Mouse (Mus musculus) hindbrain, embryonic 11.5 days (tissue): ENCODE data around the gene Slc39a1. TPM values are rescaled to one million over a fixed set of nuclear protein-coding genes. Genes with fewer than 3 reads are reported as not detected.

Experiments
- ATAC-seq: fragments of 200-750 bp; cut with Nextera tagmentation; 2 replicates; pipeline ENCODE4 v1.8.0; 2017; ENCODE audit warnings: mild to moderate bottlenecking, moderate TSS enrichment, moderate library complexity; ENCODE audit not compliant: low FRiP score
- DNase-seq: peaks from one replicate; pipeline ENCODE4 v3.0.0-alpha.2; 2015; ENCODE audit warnings: low spot score
- H3K27ac ChIP-seq: fragments of 300-500 bp; sonication (generic); 2 replicates; pipeline ENCODE4 v1.5.1; 2014; ENCODE audit warnings: mild to moderate bottlenecking, low read depth, low read length
- H3K27me3 ChIP-seq: fragments of 300-500 bp; sonication (generic); 2 replicates; pipeline ENCODE4 v1.6.1; 2014; ENCODE audit warnings: mild to moderate bottlenecking, low read length, moderate library complexity, mixed read lengths; ENCODE audit not compliant: control insufficient read depth, insufficient read depth
- H3K36me3 ChIP-seq: fragments of 300-500 bp; sonication (generic); 2 replicates; pipeline ENCODE4 v1.6.1; 2014; ENCODE audit warnings: mild to moderate bottlenecking, low read length, moderate library complexity, mixed read lengths; ENCODE audit not compliant: control insufficient read depth, insufficient read depth
- H3K4me1 ChIP-seq: fragments of 300-500 bp; sonication (generic); replicated peaks from 2 replicates; pipeline ENCODE4 v1.6.1; 2014; ENCODE audit warnings: low read length, mixed read lengths; ENCODE audit not compliant: control insufficient read depth, insufficient read depth
- H3K4me2 ChIP-seq: fragments of 300-500 bp; sonication (generic); replicated peaks from 2 replicates; pipeline ENCODE4 v1.6.1; 2014; ENCODE audit warnings: mild to moderate bottlenecking, low read depth, low read length
- H3K4me3 ChIP-seq: fragments of 300-500 bp; sonication (generic); 2 replicates; pipeline ENCODE4 v1.5.1; 2014; ENCODE audit warnings: low read depth, low read length
- H3K9ac ChIP-seq: fragments of 300-500 bp; sonication (generic); 2 replicates; pipeline ENCODE4 v1.6.1; 2014; ENCODE audit warnings: low read depth, low read length
- H3K9me3 ChIP-seq: fragments of 300-500 bp; sonication (generic); 2 replicates; pipeline ENCODE4 v1.6.1; 2016; ENCODE audit warnings: low read length; ENCODE audit not compliant: control insufficient read depth
- WGBS: fragments of 180-500 bp; shearing (Covaris S2); extraction: QIAGEN DNeasy Blood & Tissue Kit; methylation state at CpG from one replicate; pipeline ENCODE4 v1.1.7; 2014; 5-methylcytosine and 5-hydroxymethylcytosine counted together
- polyA plus RNA-seq: library from polyadenylated mRNA; unstranded; fragments of >200 nt; fragmentation: Nextera tagmentation; extraction: Ambion mirVana; gene quantifications from 2 replicates; pipeline ENCODE4 v1.2.1, GENCODE M21; 2014

The Slc39a1 gene
- polyA plus RNA-seq, 1 experiment from 2014 or later, result 55.3 TPM

GRCm38 (mm10) chr3:90255784-90256353 lies 7.9 kb downstream of the Slc39a1 start:
- Histone ChIP-seq H3K9me3 (no peaks in the 10 kb centered on the region), H3K27ac (no peak overlapping the region), H3K4me1 (peaks cover 5% of the 10 kb centered on the region), H3K4me2 (no peak overlapping the region), H3K36me3 (peaks cover 10% of the 10 kb centered on the region; the same call in 1 of the 2 replicates), H3K9ac (no peak overlapping the region), H3K27me3 (no peaks in the 10 kb centered on the region), H3K4me3 (no peak overlapping the region)
- 93% methylated on average over 14 of the region's 14 CpGs for WGBS
- DNase-seq (no peak), ATAC-seq (no peak)

- Histone ChIP-seq H3K9me3 (no peaks in the 10 kb centered on the region), H3K4me1 (peaks cover 5% of the 10 kb centered on the region), H3K4me3 (no peak overlapping the region), H3K27me3 (no peaks in the 10 kb centered on the region), H3K27ac (no peak overlapping the region), H3K4me2 (no peak overlapping the region), H3K9ac (no peak overlapping the region), H3K36me3 (peaks cover 10% of the 10 kb centered on the region; the same call in 1 of the 2 replicates)
- WGBS, result 92% methylated on average over 19 of the region's 19 CpGs
- ATAC-seq (no peak), DNase-seq (no peak)
Observed at GRCm38 (mm10) chr3:90256731-90257530, 9.0 kb downstream of the Slc39a1 start.

- Histone ChIP-seq H3K9me3 (no peaks in the 10 kb centered on the region), H3K27ac (no peak overlapping the region), H3K9ac (no peak overlapping the region), H3K4me2 (no peak overlapping the region), H3K4me3 (no peak overlapping the region), H3K36me3 (peaks cover 10% of the 10 kb centered on the region; the same call in 1 of the 2 replicates), H3K27me3 (no peaks in the 10 kb centered on the region), H3K4me1 (peaks cover 5% of the 10 kb centered on the region)
- DNase-seq (no peak), ATAC-seq (no peak)
- WGBS, result 91% methylated on average over 4 of the region's 4 CpGs
Observed at GRCm38 (mm10) chr3:90258521-90258920, 10.5 kb downstream of the Slc39a1 start.

GRCm38 (mm10) chr3:90263121-90263771 lies 15.3 kb downstream of the Slc39a1 start:
- H3K4me1 ChIP-seq, result 0 out of 2 replicates have a peak, but pooled peaks cover 3% of the 10 kb centered on the region
- no peak overlapping the region for H3K27ac ChIP-seq
- H3K9me3 ChIP-seq, result no peaks in the 10 kb centered on the region
- DNase-seq (no peak), ATAC-seq (no peak)
- H3K4me2 ChIP-seq, result no peak overlapping the region
- WGBS, result 92% methylated on average over 5 of the region's 5 CpGs
- H3K36me3 ChIP-seq, result peaks cover 10% of the 10 kb centered on the region; the same call in 1 of the 2 replicates
- no peak overlapping the region for H3K4me3 ChIP-seq
- no peaks in the 10 kb centered on the region for H3K27me3 ChIP-seq
- H3K9ac ChIP-seq, result no peak overlapping the region

GRCm38 (mm10) chr3:90264687-90265033 lies 16.7 kb downstream of the Slc39a1 start:
- 36% methylated on average over 10 of the region's 10 CpGs for WGBS
- Histone ChIP-seq H3K4me2 (peak overlapping the region; percentile 83), H3K27me3 (no peaks in the 10 kb centered on the region), H3K4me3 (peak overlapping the region; percentile 91), H3K9ac (no peak overlapping the region), H3K4me1 (0 out of 2 replicates have a peak, but pooled peaks cover 3% of the 10 kb centered on the region), H3K36me3 (peaks cover 6% of the 10 kb centered on the region; the same call in 1 of the 2 replicates), H3K9me3 (no peaks in the 10 kb centered on the region), H3K27ac (peak overlapping the region; percentile 93; the same call in 1 of the 2 replicates)
- no peak for DNase-seq
- no peak for ATAC-seq

- H3K27ac ChIP-seq, result peak within 1 kb of the TSS; percentile 93
- 0 out of 2 replicates have a peak, but pooled peaks cover 3% of the 10 kb centered on the region for H3K4me1 ChIP-seq
- H3K9me3 ChIP-seq, result no peaks in the 10 kb centered on the region
- peak within 1 kb of the TSS; percentile 83 for H3K4me2 ChIP-seq
- under 1% methylated on average over 50 of the region's 87 CpGs for WGBS
- ATAC-seq (peak; percentile 89), DNase-seq (peak; percentile 92)
- 0 out of 2 replicates have a peak, but pooled peaks cover 2% of the 10 kb centered on the region for H3K36me3 ChIP-seq
- no peaks in the 10 kb centered on the region for H3K27me3 ChIP-seq
- peak within 1 kb of the TSS; percentile 91 for H3K4me3 ChIP-seq
- peak within 1 kb of the TSS; percentile 94 for H3K9ac ChIP-seq
Observed at GRCm38 (mm10) chr3:90265034-90265931, 17.3 kb downstream of the Slc39a1 start, which contains the start of gene Dennd4b. Gene Dennd4b, plus strand, starts transcription at chr3:90265185.

GRCm38 (mm10) chr3:90265932-90266741 lies 18.2 kb downstream of the Slc39a1 start:
- Histone ChIP-seq H3K4me2 (peak overlapping the region; percentile 83), H3K4me3 (peak overlapping the region; percentile 91), H3K36me3 (no peaks in the 10 kb centered on the region), H3K9me3 (no peaks in the 10 kb centered on the region), H3K4me1 (0 out of 2 replicates have a peak, but pooled peaks cover 3% of the 10 kb centered on the region), H3K9ac (peak overlapping the region; percentile 94), H3K27ac (peak overlapping the region; percentile 93), H3K27me3 (no peaks in the 10 kb centered on the region)
- WGBS, result 23% methylated on average over 16 of the region's 16 CpGs
- ATAC-seq, result peak; percentile 53; the same call in 1 of the 2 replicates
- DNase-seq, result peak; percentile 4
